Comparison of ENCODE assay signal across 18 mouse cellular contexts in the genomic region with DNA sequence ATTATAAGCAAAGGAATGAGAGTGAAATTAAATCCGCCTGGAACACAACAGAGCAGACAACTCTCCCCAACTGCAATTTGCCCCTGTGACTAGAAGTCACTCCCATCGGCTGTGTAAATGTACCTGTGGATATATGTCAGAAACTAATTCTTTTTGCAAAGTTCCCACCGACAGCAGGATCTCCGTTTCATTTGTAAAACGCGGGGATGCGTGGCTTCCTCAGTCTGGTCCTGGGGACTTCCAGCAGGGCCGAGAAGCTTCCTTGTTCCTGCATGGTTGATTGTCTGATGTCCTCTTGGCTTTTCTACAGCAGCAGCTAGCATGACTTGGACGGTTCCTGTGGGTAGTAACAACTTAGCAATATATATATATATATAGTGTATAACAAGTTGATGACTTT. TPM values are rescaled to one million over a fixed set of nuclear protein-coding genes. Genes with fewer than 3 reads are reported as not detected.
A peak's percentile ranks its signal among the peaks of the same experiment; 100 is the strongest.
DNase-seq lines count a peak whose midpoint lies in the region; ATAC-seq and TF ChIP-seq lines count a peak whose summit lies in the region.
"Had no signal": no experiment of that assay in that cellular context is flagged by ENCODE, and none has a peak within 500 bp of the region (broad histone marks: within the 10 kb centered on the region; RNA-seq: fewer than 3 reads in every experiment).

No protein-coding gene starts in this region.

- WGBS in forebrain, embryonic 11.5 days: 3% methylated on average over 9 of the region's 9 CpGs
- 2% methylated on average over 9 of the region's 9 CpGs for WGBS in forebrain, embryonic 15.5 days
- WGBS in lung, postnatal 0 days: 4% methylated on average over 9 of the region's 9 CpGs
- 2% methylated on average over 9 of the region's 9 CpGs for WGBS in intestine, embryonic 14.5 days
- 6% methylated on average over 9 of the region's 9 CpGs for WGBS in stomach, embryonic 14.5 days

- H3K9me3 ChIP-seq in forebrain, embryonic 11.5 days (ENCODE audit: control insufficient read depth, low read length): no peaks in the 10 kb centered on the region
- no peaks in the 10 kb centered on the region for H3K9me3 ChIP-seq in forebrain, embryonic 15.5 days
- no peaks in the 10 kb centered on the region for H3K9me3 ChIP-seq in lung, postnatal 0 days (ENCODE audit: low read length)
- no peaks in the 10 kb centered on the region for H3K9me3 ChIP-seq in intestine, embryonic 14.5 days (ENCODE audit: control insufficient read depth, low read length)
- no peaks in the 10 kb centered on the region for H3K9me3 ChIP-seq in stomach, embryonic 14.5 days (ENCODE audit: control insufficient read depth, low read depth, low read length)
- H3K9me3 ChIP-seq: liver, embryonic 15.5 days had no signal

- no peaks in the 10 kb centered on the region for H3K36me3 ChIP-seq in forebrain, embryonic 11.5 days (ENCODE audit: control insufficient read depth, insufficient read depth, low read length)
- no peaks in the 10 kb centered on the region for H3K36me3 ChIP-seq in forebrain, embryonic 15.5 days
- H3K36me3 ChIP-seq in lung, postnatal 0 days (ENCODE audit: insufficient read depth, low read length): no peaks in the 10 kb centered on the region
- H3K36me3 ChIP-seq in intestine, embryonic 14.5 days (ENCODE audit: control insufficient read depth, insufficient read depth, low read length): no peaks in the 10 kb centered on the region
- no peaks in the 10 kb centered on the region for H3K36me3 ChIP-seq in stomach, embryonic 14.5 days (ENCODE audit: control insufficient read depth, insufficient read depth, low read length)
- H3K36me3 ChIP-seq: hindbrain, embryonic 12.5 days; liver, embryonic 15.5 days had no signal

- H3K4me2 ChIP-seq in forebrain, embryonic 11.5 days (ENCODE audit: low read depth, low read length, severe bottlenecking): no peak overlapping the region
- no peak overlapping the region for H3K4me2 ChIP-seq in forebrain, embryonic 15.5 days (replicated peaks)
- peak overlapping the region; percentile 73 for H3K4me2 ChIP-seq in lung, postnatal 0 days (replicated peaks; ENCODE audit: low read depth, low read length)
- H3K4me2 ChIP-seq in intestine, embryonic 14.5 days (ENCODE audit: low read length): peak overlapping the region; percentile 35
- peak overlapping the region; percentile 79 for H3K4me2 ChIP-seq in stomach, embryonic 14.5 days (replicated peaks; ENCODE audit: low read depth, low read length)
- H3K4me2 ChIP-seq: hindbrain, embryonic 12.5 days; liver, embryonic 15.5 days had no signal

- no peak overlapping the region for H3K9ac ChIP-seq in forebrain, embryonic 11.5 days (ENCODE audit: low read length)
- H3K9ac ChIP-seq in forebrain, embryonic 15.5 days (replicated peaks): no peak overlapping the region
- H3K9ac ChIP-seq in lung, postnatal 0 days (replicated peaks; ENCODE audit: low read depth): no peak overlapping the region
- no peak overlapping the region for H3K9ac ChIP-seq in intestine, embryonic 14.5 days (ENCODE audit: low read length)
- 0 out of 2 replicates have a peak overlapping the region, but pooled peaks have one; percentile 25 for H3K9ac ChIP-seq in stomach, embryonic 14.5 days (replicated peaks; ENCODE audit: low read depth, low read length)
- H3K9ac ChIP-seq: hindbrain, embryonic 12.5 days; liver, embryonic 15.5 days had no signal

- H3K4me1 ChIP-seq in forebrain, embryonic 11.5 days (replicated peaks; ENCODE audit: control insufficient read depth, insufficient read depth, low read length): peaks cover 5% of the 10 kb centered on the region; the same call in 1 of the 2 replicates
- peaks cover 30% of the 10 kb centered on the region for H3K4me1 ChIP-seq in forebrain, embryonic 15.5 days
- H3K4me1 ChIP-seq in lung, postnatal 0 days (ENCODE audit: insufficient read depth, low read depth, low read length): peaks cover 6% of the 10 kb centered on the region; the same call in 1 of the 2 replicates
- 0 out of 2 replicates have a peak, but pooled peaks cover 6% of the 10 kb centered on the region for H3K4me1 ChIP-seq in intestine, embryonic 14.5 days (replicated peaks; ENCODE audit: control insufficient read depth, insufficient read depth, low read length)
- 0 out of 2 replicates have a peak, but pooled peaks cover 7% of the 10 kb centered on the region for H3K4me1 ChIP-seq in stomach, embryonic 14.5 days (ENCODE audit: control insufficient read depth, insufficient read depth, low read length)

- peaks cover 90% of the 10 kb centered on the region for H3K27me3 ChIP-seq in forebrain, embryonic 11.5 days (ENCODE audit: control insufficient read depth, insufficient read depth, low read length)
- H3K27me3 ChIP-seq in forebrain, embryonic 15.5 days: peaks cover 98% of the 10 kb centered on the region
- peaks cover 37% of the 10 kb centered on the region for H3K27me3 ChIP-seq in lung, postnatal 0 days (replicated peaks; ENCODE audit: insufficient read depth, low read length)
- H3K27me3 ChIP-seq in intestine, embryonic 14.5 days (replicated peaks; ENCODE audit: control insufficient read depth, insufficient read depth, low read length): peaks cover 99% of the 10 kb centered on the region
- peaks cover 47% of the 10 kb centered on the region for H3K27me3 ChIP-seq in stomach, embryonic 14.5 days (ENCODE audit: control insufficient read depth, insufficient read depth, low read length)

- intact Hi-C loops in left cerebral cortex, postnatal 14 days (cut with DNase I): loop anchor here (10.0 kb wide), 1 partner anchor 1093 kb away; no protein-coding TSS in a partner anchor

- no peak for TF ChIP-seq EP300 in lung, postnatal 0 days (IDR thresholded peaks at IDR 0.05)

- no peak for ATAC-seq in forebrain, embryonic 11.5 days (replicated peaks; ENCODE audit: low FRiP score)
- no peak for ATAC-seq in forebrain, embryonic 15.5 days (replicated peaks)
- no peak for ATAC-seq in lung, postnatal 0 days
- ATAC-seq in intestine, embryonic 14.5 days (replicated peaks; ENCODE audit: low FRiP score, low TSS enrichment, low read depth): no peak
- ATAC-seq in stomach, embryonic 14.5 days (ENCODE audit: insufficient number of reproducible peaks, insufficient read depth, low FRiP score, low read depth): no peak
- no peak for ATAC-seq in megakaryocyte progenitor cell, adult 5-6 weeks (replicated peaks; ENCODE audit: poor library complexity)

- no peak for TF ChIP-seq CTCF in lung, postnatal 0 days (IDR thresholded peaks at IDR 0.05)

- peak; percentile 50 for DNase-seq in forebrain, embryonic 11.5 days (ENCODE audit: low spot score)
- no peak for DNase-seq in lung, postnatal 0 days (ENCODE audit: low spot score)
- DNase-seq in lung, postnatal 25 days (ENCODE audit: low spot score): no peak
- peak; percentile 73 for DNase-seq in intestine, embryonic 14.5 days (ENCODE audit: low spot score)
- no peak for DNase-seq in left cerebral cortex, postnatal 14 days (ENCODE audit: low spot score in 2 of 2)
- DNase-seq: adrenal gland, adult 8-10 months; cerebellum, adult 11 months; gastrocnemius, postnatal 10 days; heart, adult 2 months; kidney, postnatal 10 days; layer of hippocampus, adult 9-11 months had no signal

- no peak overlapping the region for H3K4me3 ChIP-seq in forebrain, embryonic 11.5 days (ENCODE audit: low read depth, low read length)
- no peak overlapping the region for H3K4me3 ChIP-seq in forebrain, embryonic 15.5 days
- H3K4me3 ChIP-seq in lung, postnatal 0 days (ENCODE audit: low read depth, low read length): 0 out of 2 replicates have a peak overlapping the region, but pooled peaks have one; percentile 19
- no peak overlapping the region for H3K4me3 ChIP-seq in intestine, embryonic 14.5 days (ENCODE audit: low read depth, low read length)
- peak overlapping the region; percentile 46 for H3K4me3 ChIP-seq in stomach, embryonic 14.5 days (ENCODE audit: low read depth, low read length)
- H3K4me3 ChIP-seq: heart, adult 2 months; hindbrain, embryonic 12.5 days; liver, embryonic 15.5 days; myocyte had no signal

- no peak overlapping the region for H3K27ac ChIP-seq in forebrain, embryonic 11.5 days (ENCODE audit: low read depth, low read length)
- H3K27ac ChIP-seq in forebrain, embryonic 15.5 days (replicated peaks): no peak overlapping the region
- no peak overlapping the region for H3K27ac ChIP-seq in lung, postnatal 0 days (ENCODE audit: low read length)
- H3K27ac ChIP-seq in intestine, embryonic 14.5 days (ENCODE audit: low read depth): peak overlapping the region; percentile 12; the same call in 1 of the 2 replicates
- H3K27ac ChIP-seq in stomach, embryonic 14.5 days (ENCODE audit: low read length): peak overlapping the region; percentile 67
- H3K27ac ChIP-seq: heart, adult 2 months; hindbrain, embryonic 12.5 days; liver, embryonic 15.5 days had no signal

RNA-seq across cellular contexts. Expression of gene Foxa1, which starts 1.2 kb away (rescaled TPM):
- polyA plus RNA-seq in forebrain, embryonic 11.5 days (2014; fragmentation: Nextera tagmentation; extraction: Ambion mirVana): 1.7 and 1.9 TPM in 2 replicates
- polyA plus RNA-seq in forebrain, embryonic 15.5 days (2015; fragmentation: Nextera tagmentation; extraction: Ambion mirVana): 0.10 and 0.20 TPM in 2 replicates
- polyA plus RNA-seq in lung, postnatal 0 days (2015; fragmentation: Nextera tagmentation; extraction: Ambion mirVana): 7.9 and 8.2 TPM in 2 replicates
- polyA plus RNA-seq in intestine, embryonic 14.5 days (2014; fragmentation: Nextera tagmentation; extraction: Ambion mirVana): 8.3 and 8.4 TPM in 2 replicates
- polyA plus RNA-seq in stomach, embryonic 14.5 days (2014; fragmentation: Nextera tagmentation; extraction: Ambion mirVana): 19.6 and 20.0 TPM in 2 replicates
- not detected for total RNA-seq in left cerebral cortex, postnatal 14 days (2021)
- 0.47 TPM in 1 of 2 replicates, not detected in the other for total RNA-seq in megakaryocyte progenitor cell, adult 5-6 weeks (2015)
- not detected in 2 replicates for total RNA-seq in megakaryocyte progenitor cell, adult 5-6 weeks (2017)
- total RNA-seq: adrenal gland, adult 8-10 months; gastrocnemius, postnatal 10 days; heart, adult 2 months; megakaryocyte, adult 5-6 weeks had no signal
- polyA plus RNA-seq: myocyte had no signal

RNA-seq across cellular contexts. Expression of gene Ttc6, which starts 16.0 kb away (rescaled TPM):
- polyA plus RNA-seq in forebrain, embryonic 11.5 days (2014; fragmentation: Nextera tagmentation; extraction: Ambion mirVana): 0.44 and 0.57 TPM in 2 replicates
- polyA plus RNA-seq in forebrain, embryonic 15.5 days (2015; fragmentation: Nextera tagmentation; extraction: Ambion mirVana): 0.11 and 0.27 TPM in 2 replicates
- 2.1 and 2.5 TPM in 2 replicates for polyA plus RNA-seq in lung, postnatal 0 days (2015; fragmentation: Nextera tagmentation; extraction: Ambion mirVana)
- polyA plus RNA-seq in intestine, embryonic 14.5 days (2014; fragmentation: Nextera tagmentation; extraction: Ambion mirVana): 1.7 and 2.6 TPM in 2 replicates
- polyA plus RNA-seq in stomach, embryonic 14.5 days (2014; fragmentation: Nextera tagmentation; extraction: Ambion mirVana): 9.0 and 11.4 TPM in 2 replicates
- under 1 TPM; 0.24 to 0.57 TPM for total RNA-seq in left cerebral cortex, postnatal 14 days (2021)
- not detected in 2 replicates for total RNA-seq in megakaryocyte progenitor cell, adult 5-6 weeks (2015)
- total RNA-seq in megakaryocyte progenitor cell, adult 5-6 weeks (2017): not detected in 2 replicates
- total RNA-seq: adrenal gland, adult 8-10 months; gastrocnemius, postnatal 10 days; heart, adult 2 months; megakaryocyte, adult 5-6 weeks had no signal
- polyA plus RNA-seq: myocyte had no signal

Comparison
In these comparisons a context has a peak if more than half of its experiments do, and no peak if none do; other contexts are left out.
1. DNase-seq: peak in forebrain, embryonic 11.5 days (single experiment) and intestine, embryonic 14.5 days (single experiment); none in lung, postnatal 0 days (single experiment), lung, postnatal 25 days (single experiment) and left cerebral cortex, postnatal 14 days (0 of 2).
2. H3K27ac ChIP-seq: peak in intestine, embryonic 14.5 days (single experiment) and stomach, embryonic 14.5 days (single experiment); none in forebrain, embryonic 11.5 days (single experiment), forebrain, embryonic 15.5 days (single experiment) and lung, postnatal 0 days (single experiment).
3. H3K4me2 ChIP-seq: peak in lung, postnatal 0 days (single experiment), intestine, embryonic 14.5 days (single experiment) and stomach, embryonic 14.5 days (single experiment); none in forebrain, embryonic 11.5 days (single experiment) and forebrain, embryonic 15.5 days (single experiment).
4. H3K4me3 ChIP-seq: peak in lung, postnatal 0 days (single experiment) and stomach, embryonic 14.5 days (single experiment); none in forebrain, embryonic 11.5 days (single experiment), forebrain, embryonic 15.5 days (single experiment) and intestine, embryonic 14.5 days (single experiment).